Mouse (Mus musculus) kidney, embryonic 16.5 days (tissue): ENCODE results near the gene Lpgat1. TPM values are rescaled to one million over a fixed set of nuclear protein-coding genes. Genes with fewer than 3 reads are reported as not detected.

Experiments
- ATAC-seq: fragments of 200-750 bp; cut with Nextera tagmentation; 2 replicates; pipeline ENCODE4 v1.8.0; 2017; ENCODE audit warnings: moderate TSS enrichment; ENCODE audit not compliant: low FRiP score, low TSS enrichment
- H3K27ac ChIP-seq: fragments of 300-500 bp; sonication (generic); 2 replicates; pipeline ENCODE4 v1.5.1; 2014; ENCODE audit warnings: low read length
- H3K27me3 ChIP-seq: fragments of 300-500 bp; sonication (generic); 2 replicates; pipeline ENCODE4 v1.6.1; 2014; ENCODE audit warnings: low read length, control low read depth, mixed read lengths; ENCODE audit not compliant: insufficient read depth
- H3K36me3 ChIP-seq: fragments of 300-500 bp; sonication (generic); 2 replicates; pipeline ENCODE4 v1.6.1; 2014; ENCODE audit warnings: low read length, control low read depth, mixed read lengths; ENCODE audit not compliant: insufficient read depth
- H3K4me1 ChIP-seq: fragments of 300-500 bp; sonication (generic); 2 replicates; pipeline ENCODE4 v1.6.1; 2014; ENCODE audit warnings: low read length, control low read depth, mixed read lengths; ENCODE audit not compliant: insufficient read depth
- H3K4me2 ChIP-seq: fragments of 300-500 bp; sonication (generic); replicated peaks from 2 replicates; pipeline ENCODE4 v1.6.1; 2014; ENCODE audit warnings: low read depth, low read length
- H3K4me3 ChIP-seq: fragments of 300-500 bp; sonication (generic); 2 replicates; pipeline ENCODE4 v1.5.1; 2014; ENCODE audit warnings: mild to moderate bottlenecking, low read length
- H3K9ac ChIP-seq: fragments of 300-500 bp; sonication (generic); replicated peaks from 2 replicates; pipeline ENCODE4 v1.6.1; 2014; ENCODE audit warnings: low read length
- H3K9me3 ChIP-seq: fragments of 300-500 bp; sonication (generic); 2 replicates; pipeline ENCODE4 v1.6.1; 2016; ENCODE audit warnings: low read length, control low read depth
- WGBS: fragments of 180-500 bp; shearing (Covaris S2); extraction: QIAGEN DNeasy Blood & Tissue Kit; methylation state at CpG from one replicate; pipeline ENCODE4 v1.1.7; 2014; 5-methylcytosine and 5-hydroxymethylcytosine counted together
- polyA plus RNA-seq: library from polyadenylated mRNA; unstranded; fragments of >200 nt; fragmentation: Nextera tagmentation; extraction: Ambion mirVana; gene quantifications from 2 replicates; pipeline ENCODE4 v1.2.1, GENCODE M21; 2015

Gene Lpgat1
- polyA plus RNA-seq, 1 experiment from 2014 or later = 13.6 TPM

DNA sequence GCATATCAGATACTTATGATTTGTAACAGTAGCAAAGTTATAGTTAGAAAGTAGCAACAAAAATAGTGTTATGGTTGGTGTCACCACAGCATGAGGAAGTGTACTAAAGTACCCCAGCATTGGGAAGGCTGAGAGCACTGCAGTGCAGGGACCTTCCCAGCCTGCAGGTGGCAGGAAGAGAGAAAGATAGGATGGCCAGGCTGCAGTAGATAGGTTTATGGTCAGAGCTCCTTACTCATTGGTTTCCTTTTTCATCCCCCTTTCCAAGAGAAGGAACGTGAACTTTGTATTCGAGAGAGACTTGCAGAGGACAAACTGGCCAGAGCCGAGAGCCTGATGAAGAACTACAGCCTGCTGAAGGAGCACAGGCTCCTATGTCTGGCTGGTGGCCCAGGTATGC lies 111.5 kb downstream of the Lpgat1 start:
- Histone ChIP-seq H3K27me3 (no peaks in the 10 kb centered on the region), H3K4me1 (no peaks in the 10 kb centered on the region), H3K4me2 (no peak overlapping the region), H3K36me3 (peaks cover 69% of the 10 kb centered on the region), H3K4me3 (no peak overlapping the region), H3K9ac (no peak overlapping the region), H3K27ac (no peak overlapping the region), H3K9me3 (no peaks in the 10 kb centered on the region)
- no peak for ATAC-seq
- WGBS = 72% methylated on average over 3 of the region's 3 CpGs

DNA sequence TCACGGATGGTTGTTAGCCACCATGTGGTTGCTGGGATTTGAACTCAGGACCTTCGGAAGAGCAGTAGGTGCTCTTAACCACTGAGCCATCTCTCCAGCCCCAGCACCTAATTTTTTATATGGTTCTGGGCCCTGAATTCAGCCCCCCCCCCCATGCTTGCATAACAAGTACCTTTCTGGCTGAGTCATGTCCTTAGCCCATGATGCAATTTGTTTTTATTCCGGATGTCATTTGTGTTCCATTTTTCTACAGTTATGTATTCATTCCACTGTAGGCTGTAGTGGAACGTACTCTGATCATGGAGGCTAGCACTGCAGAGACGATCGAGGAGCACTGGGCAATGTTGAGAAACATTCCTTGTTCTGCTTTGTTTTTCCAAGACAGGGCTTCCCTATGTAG lies 115.8 kb downstream of the Lpgat1 start:
- no peak for ATAC-seq
- H3K36me3 ChIP-seq = peaks cover 44% of the 10 kb centered on the region
- no peaks in the 10 kb centered on the region for H3K9me3 ChIP-seq
- no peak overlapping the region for H3K27ac ChIP-seq
- no peaks in the 10 kb centered on the region for H3K27me3 ChIP-seq
- 96% methylated on average over 6 of the region's 6 CpGs for WGBS
- H3K9ac ChIP-seq = no peak overlapping the region
- H3K4me2 ChIP-seq = no peak overlapping the region
- H3K4me3 ChIP-seq = no peak overlapping the region
- no peaks in the 10 kb centered on the region for H3K4me1 ChIP-seq

Other genes starting within 250 kb of the Lpgat1 start
- gene Dtl, start 142.3 kb upstream of the Lpgat1 start, polyA plus RNA-seq = 53.3 and 61.0 TPM in 2 replicates
- 63.7 and 70.9 TPM in 2 replicates for gene Ints7, start 142.2 kb upstream of the Lpgat1 start, polyA plus RNA-seq
- 50.8 and 52.3 TPM in 2 replicates for gene Nek2, start 103.6 kb downstream of the Lpgat1 start, polyA plus RNA-seq
- 1.6 and 2.0 TPM in 2 replicates for gene Slc30a1, start 188.9 kb downstream of the Lpgat1 start, polyA plus RNA-seq